Mouse (Mus musculus) kidney, adult 2 months (tissue): Measurements from ENCODE around the gene 1700061G19Rik.

Experiments
- CTCF ChIP-seq: fragments of 200-500 bp; conservative IDR thresholded peaks from 2 replicates; pipeline ENCODE4 v1.5.1; 2011; ENCODE audit warnings: low read depth, mild to moderate bottlenecking, control low read depth, low read length, moderate library complexity, mixed read lengths; ENCODE audit not compliant: insufficient read depth, insufficient read length
- POLR2A ChIP-seq: fragments of 200-500 bp; IDR thresholded peaks from one replicate; pipeline ENCODE4 v1.6.1; 2011; ENCODE audit warnings: low read depth, low read length, control low read depth

DNA sequence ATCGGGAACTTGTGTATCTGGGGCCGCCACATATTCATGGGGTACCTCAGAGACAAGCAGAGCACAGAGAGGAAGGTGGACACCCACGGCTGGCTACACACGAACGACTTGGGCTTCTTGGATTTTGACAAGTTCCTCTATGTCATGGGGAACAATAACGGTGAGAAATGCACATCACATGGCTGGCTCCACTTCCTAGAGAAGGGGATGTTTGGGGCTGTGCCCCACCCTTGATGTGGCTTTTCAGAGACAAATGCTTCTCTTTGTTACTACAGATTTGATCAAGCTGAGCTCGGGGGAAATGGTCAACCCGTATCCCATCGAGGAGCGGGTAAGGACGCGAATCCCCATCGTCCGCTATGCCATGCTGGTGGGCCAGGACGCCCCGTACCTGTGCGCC lies 9.5 kb downstream of the 1700061G19Rik start:
- TF ChIP-seq CTCF (no peak), POLR2A (no peak)
